Mouse (Mus musculus) bone marrow, adult 2 months (tissue): Measurements from ENCODE around the gene Dmrtc1b. TPM values are rescaled to one million over a fixed set of nuclear protein-coding genes. Genes with fewer than 3 reads are reported as not detected.
"Not testable (repeated sequence)": the region's sequence is repeated elsewhere in the genome, so short reads cannot be mapped to it uniquely, and the experiment has no call there.

Experiments
- H3K27ac ChIP-seq: fragments of 200-500 bp; 2 replicates; pipeline ENCODE4 v1.5.1; 2012; ENCODE audit warnings: low read depth, mild to moderate bottlenecking, control low read depth, inconsistent platforms, low read length; ENCODE audit not compliant: control insufficient read depth, poor library complexity, insufficient read depth
- H3K4me1 ChIP-seq: fragments of 200-500 bp; 2 replicates; pipeline ENCODE4 v1.6.1; 2011; ENCODE audit warnings: low read length; ENCODE audit not compliant: control insufficient read depth, insufficient read depth
- H3K4me3 ChIP-seq: fragments of 200-500 bp; replicated peaks from 2 replicates; pipeline ENCODE3; 2011; ENCODE audit warnings: mild to moderate bottlenecking, low read depth, low read length, control low read depth; ENCODE audit not compliant: control insufficient read depth
- CTCF ChIP-seq: fragments of 200-500 bp; IDR thresholded peaks from 2 replicates; pipeline ENCODE4 v1.5.1; 2011; ENCODE audit warnings: low read length, control low read depth; ENCODE audit not compliant: control insufficient read depth, insufficient read depth
- POLR2A ChIP-seq: fragments of 200-500 bp; IDR thresholded peaks from 2 replicates; pipeline ENCODE4 v1.6.1; 2011; ENCODE audit warnings: low read depth, mild to moderate bottlenecking, control low read depth, low read length, borderline replicate concordance; ENCODE audit not compliant: control insufficient read depth
- WGBS: fragments of 180-500 bp; shearing (Covaris S2); methylation state at CpG from one replicate; pipeline ENCODE4 v1.1.7; 2018; 5-methylcytosine and 5-hydroxymethylcytosine counted together
- polyA plus RNA-seq: library from polyadenylated mRNA; stranded (reverse); fragments of >200 nt; gene quantifications from 2 replicates; pipeline ENCODE4 v1.2.4, GENCODE M21; 2011; ENCODE audit warnings: low replicate concordance; ENCODE audit not compliant: missing spikeins, insufficient read depth, insufficient read length

The Dmrtc1b gene
- polyA plus RNA-seq, result not detected in 2 replicates

DNA sequence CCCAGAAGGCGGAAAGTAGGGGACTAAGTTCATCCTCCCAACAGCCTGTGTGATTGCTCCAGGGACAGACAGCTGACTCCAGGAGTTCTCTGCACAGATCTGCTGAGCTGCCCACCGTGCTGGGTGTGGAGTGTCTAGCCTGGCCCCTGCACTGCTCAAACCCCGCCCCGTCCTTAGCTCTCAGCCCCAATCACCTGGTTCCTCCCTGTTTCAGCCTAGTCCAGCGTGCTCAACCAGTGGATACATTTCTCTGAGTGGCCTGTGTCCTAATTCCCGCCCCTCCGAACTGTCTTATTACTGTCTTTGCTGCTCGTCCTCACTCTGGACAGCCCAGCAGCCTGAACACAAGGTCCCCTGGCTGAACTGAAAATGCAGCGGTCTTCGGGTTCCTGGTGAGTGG lies at the start of gene Dmrtc1b, which contains the start of gene Gm9112:
Dmrtc1b (plus strand) TSS at position 331 of the 400 bp plus-strand sequence.
Gm9112 (minus strand) TSS at position 101 of the 400 bp plus-strand sequence.
- 81% methylated on average over 7 of the region's 10 CpGs for WGBS
- not testable (repeated sequence) for H3K27ac ChIP-seq, H3K4me1 ChIP-seq, H3K4me3 ChIP-seq

DNA sequence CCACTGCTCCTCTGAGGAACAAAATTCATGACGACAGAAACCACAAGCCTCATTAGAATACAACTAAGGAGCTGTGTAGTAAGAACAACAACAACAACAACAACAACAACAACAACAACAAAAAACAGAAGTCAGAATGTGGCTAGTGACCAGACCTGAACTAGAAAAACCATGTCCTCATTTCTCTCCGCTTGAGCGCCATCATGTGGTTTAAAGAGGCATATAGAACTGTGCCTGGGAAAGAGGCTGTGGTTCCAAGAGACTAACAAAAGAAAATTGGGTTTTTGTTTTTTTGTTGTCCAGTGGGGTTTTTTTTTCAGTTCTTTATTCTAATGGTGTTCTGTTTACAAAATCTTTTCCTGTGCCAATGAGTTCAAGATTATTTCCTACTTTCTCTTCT lies 47.0 kb upstream of the Dmrtc1b start:
- Histone ChIP-seq H3K4me1 (no peaks in the 10 kb centered on the region), H3K4me3 (no peak overlapping the region), H3K27ac (no peak overlapping the region)
- 21% methylated on average over 3 of the region's 3 CpGs for WGBS
- no peak for TF ChIP-seq CTCF
- TF ChIP-seq POLR2A, result no peak

DNA sequence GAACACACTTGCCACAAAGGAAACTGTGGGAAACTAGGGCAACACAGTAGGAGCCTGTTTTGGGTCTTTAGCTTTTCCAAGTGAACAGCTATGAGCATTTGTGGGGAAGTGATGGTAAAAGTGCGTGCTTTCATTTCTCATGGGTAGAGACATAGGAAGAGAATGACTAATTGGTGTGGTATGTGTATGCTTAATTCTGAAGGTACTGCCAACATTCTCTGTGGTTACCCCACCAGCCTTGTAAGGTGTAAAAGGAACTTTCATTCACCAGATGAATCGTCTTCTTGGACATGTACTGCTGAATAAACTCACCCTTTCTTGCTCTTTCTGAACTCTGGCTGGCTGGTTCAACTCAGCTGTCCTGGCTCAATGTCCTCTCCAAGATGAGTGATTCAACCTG lies 41.0 kb upstream of the Dmrtc1b start:
- WGBS, result 46% methylated on average over 2 of the region's 2 CpGs
- H3K27ac ChIP-seq, result no peak overlapping the region
- no peaks in the 10 kb centered on the region for H3K4me1 ChIP-seq
- TF ChIP-seq POLR2A (no peak), CTCF (no peak)
- H3K4me3 ChIP-seq, result no peak overlapping the region

DNA sequence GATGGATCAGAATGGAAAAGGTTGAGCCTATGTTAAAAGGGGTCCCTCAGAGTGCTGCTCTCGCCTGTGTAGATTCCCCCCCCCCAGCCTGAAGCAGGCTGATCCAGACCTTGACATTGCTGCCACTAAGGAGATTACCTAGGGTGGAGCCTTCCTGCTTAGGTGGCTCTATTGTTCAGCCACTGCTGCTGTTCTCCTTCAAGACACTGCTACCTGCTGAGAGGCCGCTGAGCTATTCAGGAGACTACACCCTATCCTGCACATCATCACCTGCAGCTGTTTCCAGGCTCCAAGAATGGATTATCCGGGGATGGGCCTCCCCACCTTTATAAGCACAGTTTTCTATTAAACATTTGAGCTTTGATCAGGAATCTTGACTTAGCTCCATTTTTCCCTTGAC lies 23.0 kb upstream of the Dmrtc1b start:
- not testable (repeated sequence) for H3K4me1 ChIP-seq, H3K4me3 ChIP-seq, H3K27ac ChIP-seq
- 65% methylated on average over 3 of the region's 3 CpGs for WGBS

DNA sequence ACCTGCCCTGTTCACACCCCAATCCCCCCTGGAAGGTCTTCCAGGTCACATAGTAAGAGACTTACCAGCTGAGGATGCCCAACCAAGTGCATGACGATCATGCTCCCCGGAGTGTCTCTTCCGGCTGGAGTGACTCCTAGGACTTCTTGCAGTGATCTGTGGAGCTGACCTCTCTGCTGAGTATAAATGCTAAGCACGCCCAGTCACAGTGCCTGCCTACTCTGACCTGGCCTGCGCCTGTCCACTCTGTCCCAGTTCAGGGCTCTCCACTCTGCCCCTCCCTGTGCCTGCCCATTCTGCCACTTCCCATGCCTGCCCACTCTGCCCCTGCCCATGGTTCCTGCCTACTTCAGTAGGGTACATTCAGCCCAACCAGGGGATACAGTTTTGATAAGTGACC lies 20.8 kb upstream of the Dmrtc1b start, which contains the start of gene Gm3880:
Gm3880 (minus strand) TSS at position 101 of the 400 bp plus-strand sequence.
- not testable (repeated sequence) for H3K4me3 ChIP-seq, H3K4me1 ChIP-seq, H3K27ac ChIP-seq
- WGBS, result 73% methylated on average over 5 of the region's 5 CpGs

DNA sequence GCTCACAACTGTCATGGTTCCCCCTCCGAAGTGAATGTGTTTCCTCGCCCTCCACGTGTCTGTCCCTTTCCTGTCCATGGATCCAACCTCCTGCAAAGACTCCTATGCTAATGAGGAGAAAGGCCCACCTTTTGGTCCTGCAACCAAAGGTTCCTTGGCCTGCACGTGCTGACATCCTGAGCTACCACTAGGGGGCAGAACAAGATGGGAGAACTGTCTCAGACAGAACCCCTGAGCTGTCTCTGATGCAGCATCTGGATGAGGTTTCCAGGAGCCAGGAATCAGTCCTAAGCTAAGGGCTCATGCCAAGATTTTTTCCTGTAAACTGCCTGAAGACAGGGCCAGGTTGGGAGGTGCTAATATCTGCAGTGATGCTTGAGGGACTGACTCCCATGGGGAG lies 18.4 kb upstream of the Dmrtc1b start:
- H3K4me1 ChIP-seq, H3K27ac ChIP-seq, H3K4me3 ChIP-seq: not testable (repeated sequence)
- 27% methylated on average over 4 of the region's 4 CpGs for WGBS

DNA sequence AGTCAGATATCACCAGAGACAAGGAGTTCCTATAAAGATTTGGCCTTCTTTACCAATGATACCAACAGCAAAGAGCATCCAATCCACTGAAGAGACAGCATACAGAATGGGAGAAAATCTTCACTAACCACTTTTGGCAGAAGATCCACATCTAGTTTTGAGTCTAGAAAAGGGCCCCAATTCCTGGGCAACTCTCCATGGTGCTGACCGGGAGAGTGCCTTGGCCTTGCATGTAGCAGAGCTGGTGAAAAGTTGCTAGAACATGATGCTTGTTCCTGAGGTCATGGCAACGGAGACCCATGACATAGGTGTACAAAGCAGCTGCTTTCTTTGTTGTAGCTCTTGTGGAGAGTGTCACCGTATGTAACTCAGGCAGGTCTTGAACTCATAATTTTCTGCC lies 7.0 kb upstream of the Dmrtc1b start:
- H3K4me1 ChIP-seq, H3K4me3 ChIP-seq, H3K27ac ChIP-seq: not testable (repeated sequence)
- 76% methylated on average over 3 of the region's 3 CpGs for WGBS

DNA sequence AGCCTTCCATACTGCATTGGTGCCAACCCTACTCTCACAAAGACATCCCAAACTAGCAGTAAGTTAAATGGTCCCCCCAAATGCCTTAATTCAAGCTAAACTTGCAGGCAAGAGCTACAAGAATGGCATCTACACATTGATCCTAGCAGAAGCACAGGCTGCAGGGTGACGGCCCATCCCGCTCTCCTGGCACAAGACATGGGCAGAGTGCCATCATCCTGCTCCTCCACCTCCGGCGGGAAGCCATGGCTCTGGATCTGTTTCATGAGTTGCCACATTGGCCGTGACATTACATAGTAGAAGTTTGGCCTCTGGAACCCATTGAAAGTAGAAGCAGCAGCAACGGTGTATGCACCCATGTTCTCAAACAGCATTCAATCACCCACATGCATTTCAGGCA lies 16.6 kb downstream of the Dmrtc1b start:
- not testable (repeated sequence) for H3K4me1 ChIP-seq, H3K4me3 ChIP-seq, H3K27ac ChIP-seq
- 90% methylated on average over 6 of the region's 6 CpGs for WGBS

Other genes with a start within 250 kb of the Dmrtc1b start
- gene Hdac8, start 202.5 kb upstream of the Dmrtc1b start, polyA plus RNA-seq, result 8.5 and 10.4 TPM in 2 replicates
- 1.5 and 2.2 TPM in 2 replicates for gene Phka1, start 63.6 kb upstream of the Dmrtc1b start, polyA plus RNA-seq
- not detected in 2 replicates for gene Gm3880, start 20.9 kb upstream of the Dmrtc1b start, polyA plus RNA-seq
- gene Gm9112, start 230 bp upstream of the Dmrtc1b start, polyA plus RNA-seq, result not detected in 2 replicates
- gene Dmrtc1c1, start 95.1 kb downstream of the Dmrtc1b start, polyA plus RNA-seq, result not detected in 2 replicates
- gene Dmrtc1c2, start 146.8 kb downstream of the Dmrtc1b start, polyA plus RNA-seq, result not detected in 2 replicates
- not detected in 2 replicates for gene 1700031F05Rik, start 160.1 kb downstream of the Dmrtc1b start, polyA plus RNA-seq
- gene Dmrtc1a, start 200.8 kb downstream of the Dmrtc1b start, polyA plus RNA-seq, result not detected in 2 replicates
- gene 1700011M02Rik, start 201.0 kb downstream of the Dmrtc1b start, polyA plus RNA-seq, result not detected in 2 replicates
- gene 1700018G05Rik, start 220.5 kb downstream of the Dmrtc1b start, polyA plus RNA-seq, result not detected in 2 replicates